Mouse (Mus musculus) neural tube, embryonic 15.5 days (tissue): Measurements from ENCODE around the gene Gskip. TPM values are rescaled to one million over a fixed set of nuclear protein-coding genes. Genes with fewer than 3 reads are reported as not detected.

Experiments used
- ATAC-seq: fragments of 200-750 bp; cut with Nextera tagmentation; 2 replicates; pipeline ENCODE4 v1.8.0; 2017; ENCODE audit warnings: mild to moderate bottlenecking, moderate TSS enrichment, moderate library complexity; ENCODE audit not compliant: low FRiP score
- H3K27ac ChIP-seq: fragments of 300-500 bp; sonication (generic); replicated peaks from 2 replicates; pipeline ENCODE4 v1.5.1; 2015; ENCODE audit warnings: mild to moderate bottlenecking, inconsistent platforms
- H3K27me3 ChIP-seq: fragments of 300-500 bp; sonication (generic); replicated peaks from 2 replicates; pipeline ENCODE4 v1.6.1; 2015; ENCODE audit warnings: inconsistent platforms
- H3K36me3 ChIP-seq: fragments of 300-500 bp; sonication (generic); 2 replicates; pipeline ENCODE4 v1.6.1; 2015; ENCODE audit warnings: inconsistent platforms
- H3K4me1 ChIP-seq: fragments of 300-500 bp; sonication (generic); 2 replicates; pipeline ENCODE4 v1.6.1; 2015; ENCODE audit warnings: inconsistent platforms
- H3K4me2 ChIP-seq: fragments of 300-500 bp; sonication (generic); 2 replicates; pipeline ENCODE4 v1.6.1; 2015; ENCODE audit warnings: inconsistent platforms, mild to moderate bottlenecking, moderate library complexity
- H3K4me3 ChIP-seq: fragments of 300-500 bp; sonication (generic); replicated peaks from 2 replicates; pipeline ENCODE4 v1.5.1; 2015; ENCODE audit warnings: mild to moderate bottlenecking, inconsistent platforms
- H3K9ac ChIP-seq: fragments of 300-500 bp; sonication (generic); replicated peaks from 2 replicates; pipeline ENCODE4 v1.6.1; 2015; ENCODE audit warnings: mild to moderate bottlenecking, inconsistent platforms
- H3K9me3 ChIP-seq: fragments of 300-500 bp; sonication (generic); replicated peaks from 2 replicates; pipeline ENCODE4 v1.6.1; 2016; ENCODE audit warnings: inconsistent platforms
- WGBS: fragments of 180-500 bp; shearing (Covaris S2); methylation state at CpG from one replicate; pipeline ENCODE4 v1.1.7; 2015; ENCODE audit warnings: mixed read lengths; 5-methylcytosine and 5-hydroxymethylcytosine counted together
- polyA plus RNA-seq: library from polyadenylated mRNA; unstranded; fragments of >200 nt; fragmentation: Nextera tagmentation; extraction: Ambion mirVana; gene quantifications from 2 replicates; pipeline ENCODE4 v1.2.1, GENCODE M21; 2015

The Gskip gene
- polyA plus RNA-seq, 1 experiment from 2014 or later = 27.6 TPM

DNA sequence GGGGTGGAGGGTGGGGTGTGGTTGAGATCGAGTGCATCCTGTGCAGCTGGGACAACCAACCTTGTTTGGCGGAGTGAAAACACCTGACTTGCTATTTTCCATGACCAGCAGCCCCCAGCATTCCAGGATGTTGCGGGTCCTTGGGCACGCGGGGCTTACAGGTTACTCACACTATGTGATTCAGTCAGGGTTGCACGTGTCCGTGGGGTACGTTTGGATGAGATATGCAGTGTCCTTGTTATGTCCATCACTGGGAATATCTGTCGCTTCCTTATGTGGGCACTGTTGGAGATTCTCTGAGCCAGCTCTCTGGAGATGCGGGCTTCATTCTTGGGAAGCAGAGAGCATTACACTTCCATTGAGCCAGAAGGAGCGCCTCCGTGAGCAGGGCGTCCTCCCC, 41.1 kb downstream of the Gskip start:
- H3K4me1 ChIP-seq = peaks cover 10% of the 10 kb centered on the region
- no peak overlapping the region for H3K4me2 ChIP-seq
- H3K27ac ChIP-seq = no peak overlapping the region
- H3K4me3 ChIP-seq = no peak overlapping the region
- no peak overlapping the region for H3K9ac ChIP-seq
- 84% methylated on average over 13 of the region's 13 CpGs for WGBS
- no peaks in the 10 kb centered on the region for H3K36me3 ChIP-seq
- H3K9me3 ChIP-seq = no peaks in the 10 kb centered on the region
- no peak for ATAC-seq
- H3K27me3 ChIP-seq = no peaks in the 10 kb centered on the region

DNA sequence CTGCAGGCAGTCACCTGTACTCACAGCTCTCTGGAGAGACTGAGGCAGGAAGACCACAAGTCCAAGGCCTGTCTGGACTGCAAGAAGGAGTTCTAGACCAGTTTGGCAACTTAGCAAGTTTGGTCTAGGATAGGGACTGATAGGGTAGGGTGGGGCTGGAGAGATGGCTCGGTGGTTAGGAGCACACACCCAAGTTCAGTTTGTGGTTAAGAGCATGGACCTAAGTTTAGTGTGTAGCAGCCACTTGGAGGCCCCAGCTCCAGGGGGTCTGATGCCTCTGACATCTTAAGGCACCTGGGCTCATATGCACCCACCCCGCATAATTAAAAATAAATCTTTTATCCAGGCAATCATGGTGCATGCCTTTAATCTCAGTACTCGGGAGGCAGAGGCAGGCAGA, 42.6 kb downstream of the Gskip start:
- Histone ChIP-seq H3K4me1 (no peaks in the 10 kb centered on the region; the same call in 1 of the 2 replicates), H3K27ac (no peak overlapping the region), H3K36me3 (no peaks in the 10 kb centered on the region), H3K27me3 (no peaks in the 10 kb centered on the region), H3K9me3 (no peaks in the 10 kb centered on the region), H3K4me2 (no peak overlapping the region), H3K9ac (no peak overlapping the region), H3K4me3 (no peak overlapping the region)
- WGBS = 92% methylated on average over 3 of the region's 3 CpGs
- ATAC-seq = no peak

DNA sequence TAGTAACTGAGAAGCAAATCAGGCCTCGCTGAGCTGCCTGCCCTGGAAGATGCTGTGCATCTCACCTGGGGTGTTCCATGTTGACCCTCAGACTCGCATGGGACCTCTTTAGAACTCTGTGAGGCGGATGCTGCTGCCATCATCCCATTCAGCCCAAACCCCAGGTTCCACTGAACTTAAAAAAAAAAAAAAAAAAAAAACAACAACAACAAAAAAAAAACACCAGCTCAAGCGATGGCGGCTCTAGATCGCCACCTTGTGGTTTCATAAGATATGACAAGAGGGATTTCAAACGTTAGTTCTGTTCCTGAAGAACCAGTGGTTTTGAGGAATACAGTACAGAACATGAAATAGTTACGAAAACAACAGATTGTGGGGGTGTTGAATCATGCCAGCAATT, 43.3 kb downstream of the Gskip start:
- Histone ChIP-seq H3K36me3 (no peaks in the 10 kb centered on the region), H3K9ac (no peak overlapping the region), H3K27ac (no peak overlapping the region), H3K9me3 (no peaks in the 10 kb centered on the region), H3K4me2 (no peak overlapping the region), H3K4me3 (no peak overlapping the region), H3K4me1 (no peaks in the 10 kb centered on the region), H3K27me3 (no peaks in the 10 kb centered on the region)
- ATAC-seq = no peak; the same call in 1 of the 2 replicates
- WGBS = 26% methylated on average over 8 of the region's 8 CpGs

DNA sequence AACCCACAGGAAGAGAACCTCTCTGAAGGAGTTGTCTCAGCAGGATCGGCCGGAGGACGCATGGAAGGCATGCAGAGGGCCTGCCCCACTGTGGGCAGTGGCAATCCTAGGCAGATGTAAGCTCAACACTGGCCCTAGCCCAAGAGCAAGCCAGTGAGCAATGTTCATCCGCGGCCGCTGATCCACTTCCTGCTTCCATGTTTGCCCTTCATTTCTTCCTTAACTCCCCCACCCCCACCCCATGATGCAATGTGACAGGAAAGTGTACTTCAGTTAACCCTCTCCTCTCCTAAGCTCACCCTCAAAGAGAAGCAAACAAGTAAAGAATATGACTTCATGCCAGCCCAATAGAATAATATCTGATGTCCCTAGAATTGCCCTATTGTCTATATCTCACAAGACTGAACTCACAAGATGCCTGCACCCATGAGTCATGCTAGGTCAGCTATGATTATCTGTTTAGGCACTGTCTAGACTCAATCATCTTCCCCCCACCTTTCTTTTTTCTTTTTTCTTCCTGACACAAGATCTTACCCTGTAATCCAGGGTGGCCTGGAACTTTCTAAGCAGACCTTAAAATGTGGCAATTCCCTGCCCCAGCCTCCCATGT, 46.3 kb downstream of the Gskip start:
- Histone ChIP-seq H3K36me3 (no peaks in the 10 kb centered on the region), H3K4me3 (no peak overlapping the region), H3K9ac (no peak overlapping the region), H3K27me3 (no peaks in the 10 kb centered on the region), H3K9me3 (no peaks in the 10 kb centered on the region), H3K27ac (no peak overlapping the region), H3K4me1 (no peaks in the 10 kb centered on the region), H3K4me2 (no peak overlapping the region)
- ATAC-seq = no peak
- 84% methylated on average over 6 of the region's 6 CpGs for WGBS

DNA sequence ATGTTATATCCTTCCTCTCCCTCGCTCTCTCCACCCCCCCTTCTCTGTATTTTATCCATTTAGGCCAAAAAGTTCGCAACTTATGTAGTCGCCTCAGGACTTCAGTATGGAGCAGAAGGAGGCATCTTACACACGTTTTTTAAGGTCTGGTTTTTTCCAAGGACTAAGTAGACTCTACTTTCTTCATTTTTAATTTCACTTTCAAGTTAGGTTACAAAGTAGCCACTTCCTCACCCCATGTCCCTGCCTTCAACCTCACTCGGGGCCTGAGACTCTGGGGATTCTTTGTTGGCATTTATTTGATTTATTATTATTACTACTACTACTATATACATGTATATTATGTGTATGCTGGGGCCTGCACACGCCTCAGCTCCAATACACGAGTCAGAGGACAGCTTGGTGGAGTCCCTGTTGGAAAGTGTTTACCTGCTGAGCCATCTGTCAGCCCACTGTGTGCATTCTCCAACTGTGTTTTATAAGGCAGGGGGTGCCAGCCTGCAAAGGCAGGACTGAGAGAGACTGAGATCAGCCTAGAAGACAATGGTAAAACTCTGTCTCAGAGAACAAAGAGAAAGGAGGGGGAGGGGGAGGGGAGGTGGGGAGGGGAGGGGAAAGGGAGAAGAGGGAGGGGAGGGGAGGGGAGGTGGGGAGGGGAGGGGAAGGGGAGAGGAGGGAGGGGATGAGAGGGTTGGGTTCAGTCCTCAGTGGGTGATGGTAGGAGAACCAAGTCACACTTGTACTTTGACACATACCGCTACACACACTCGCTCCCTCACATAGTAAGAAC, 48.9 kb downstream of the Gskip start:
- Histone ChIP-seq H3K4me2 (no peak overlapping the region), H3K27me3 (no peaks in the 10 kb centered on the region), H3K27ac (no peak overlapping the region), H3K9me3 (no peaks in the 10 kb centered on the region), H3K4me3 (no peak overlapping the region), H3K36me3 (no peaks in the 10 kb centered on the region), H3K4me1 (no peaks in the 10 kb centered on the region), H3K9ac (no peak overlapping the region)
- ATAC-seq = no peak
- WGBS = 66% methylated on average over 9 of the region's 9 CpGs

DNA sequence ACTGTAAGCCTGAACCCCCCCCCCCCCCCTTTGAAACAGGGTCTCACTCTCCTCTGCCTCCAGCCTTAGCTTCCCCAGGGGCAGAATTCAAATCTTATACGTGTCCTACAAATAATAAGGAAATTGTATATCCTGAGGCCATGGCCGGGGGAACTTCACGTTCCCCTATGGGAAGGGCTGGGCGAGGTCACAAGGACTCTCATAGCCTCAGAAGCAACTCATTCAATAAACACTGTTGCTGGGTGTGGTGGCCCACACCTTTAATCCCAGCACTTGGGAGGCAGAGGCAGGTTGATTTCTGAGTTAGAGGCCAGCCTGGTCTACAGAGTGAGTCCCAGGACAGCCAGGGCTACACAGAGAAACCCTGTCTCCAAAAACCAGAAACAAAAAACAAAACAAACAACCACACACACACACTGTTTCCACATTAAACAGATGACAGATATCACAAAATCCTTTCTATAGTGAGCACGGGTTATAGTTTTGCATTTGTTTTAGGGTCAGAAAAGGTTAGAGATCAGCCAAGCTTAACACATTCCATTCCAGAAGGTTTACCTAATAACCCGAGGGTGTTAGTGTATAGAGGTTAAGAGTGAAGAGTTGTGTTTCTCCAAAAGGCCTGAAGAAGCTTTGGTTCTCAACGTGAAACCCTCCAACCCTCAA, 50.7 kb downstream of the Gskip start:
- Histone ChIP-seq H3K9me3 (no peaks in the 10 kb centered on the region), H3K4me3 (no peak overlapping the region), H3K27ac (no peak overlapping the region), H3K27me3 (no peaks in the 10 kb centered on the region), H3K4me1 (no peaks in the 10 kb centered on the region), H3K9ac (no peak overlapping the region), H3K36me3 (no peaks in the 10 kb centered on the region), H3K4me2 (no peak overlapping the region)
- ATAC-seq = no peak
- WGBS = 79% methylated on average over 7 of the region's 7 CpGs

DNA sequence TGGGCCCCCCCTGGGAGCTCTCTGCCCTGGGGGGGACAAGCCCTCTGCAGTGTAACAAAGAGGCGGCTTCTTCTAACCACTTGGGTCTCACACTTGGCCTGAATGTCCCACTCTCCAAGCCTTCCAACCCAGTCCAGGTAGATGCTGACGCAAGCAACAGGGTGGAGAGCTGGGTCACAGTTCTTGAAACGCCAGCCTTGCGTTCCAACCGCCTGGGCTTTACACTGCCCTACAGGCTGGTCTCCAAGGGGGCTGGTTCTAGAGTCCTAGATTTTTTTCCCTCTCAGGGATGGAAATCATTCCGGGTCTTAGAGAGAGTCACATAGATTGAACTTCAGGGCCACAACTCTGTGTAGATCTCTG, 51.2 kb downstream of the Gskip start:
- H3K27me3 ChIP-seq = no peaks in the 10 kb centered on the region
- no peak overlapping the region for H3K4me3 ChIP-seq
- H3K27ac ChIP-seq = no peak overlapping the region
- ATAC-seq = no peak
- H3K9ac ChIP-seq = no peak overlapping the region
- H3K4me2 ChIP-seq = no peak overlapping the region
- H3K4me1 ChIP-seq = no peaks in the 10 kb centered on the region
- H3K9me3 ChIP-seq = no peaks in the 10 kb centered on the region
- WGBS = 91% methylated on average over 6 of the region's 6 CpGs
- H3K36me3 ChIP-seq = no peaks in the 10 kb centered on the region

DNA sequence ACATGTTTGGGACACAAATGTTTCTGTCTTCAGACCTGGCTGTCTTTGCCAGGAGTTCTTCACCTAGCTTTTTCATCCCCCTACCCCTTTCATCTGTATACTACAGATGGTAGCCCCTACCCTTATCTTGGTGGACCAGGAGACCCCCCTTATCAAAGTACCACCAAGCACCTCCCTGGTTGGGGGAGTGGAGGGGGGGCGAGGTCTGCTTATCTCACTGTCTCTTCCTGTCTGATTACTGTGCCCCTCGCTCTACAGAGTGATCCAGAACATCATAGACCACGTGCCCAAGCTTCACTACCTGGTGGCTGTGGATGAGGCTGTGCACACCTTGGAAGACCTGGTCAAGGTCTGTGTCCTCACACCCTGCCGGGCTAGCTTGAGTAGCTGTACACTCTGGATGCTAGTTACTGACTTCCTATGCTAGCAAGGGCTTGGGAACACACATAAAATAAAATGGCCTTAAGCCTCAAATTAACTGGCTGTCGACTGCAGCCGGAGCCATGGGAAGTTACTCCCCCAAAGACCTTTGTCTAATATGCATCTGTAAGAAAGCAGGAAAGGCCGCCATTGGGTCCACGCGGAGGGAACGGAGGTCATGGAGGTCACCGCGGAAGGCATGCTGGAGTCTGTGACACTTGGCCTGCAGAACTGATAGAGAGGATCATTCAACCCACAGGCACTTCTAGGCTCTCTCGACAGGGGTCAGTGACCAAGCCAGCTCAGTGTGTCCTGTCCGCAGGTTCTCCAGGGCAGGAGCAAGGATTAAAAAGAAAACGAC, 53.9 kb downstream of the Gskip start:
- Histone ChIP-seq H3K36me3 (no peaks in the 10 kb centered on the region), H3K4me2 (no peak overlapping the region), H3K4me1 (no peaks in the 10 kb centered on the region), H3K9me3 (no peaks in the 10 kb centered on the region), H3K4me3 (no peak overlapping the region), H3K9ac (no peak overlapping the region), H3K27ac (no peak overlapping the region), H3K27me3 (no peaks in the 10 kb centered on the region)
- no peak for ATAC-seq
- WGBS = 83% methylated on average over 15 of the region's 15 CpGs

DNA sequence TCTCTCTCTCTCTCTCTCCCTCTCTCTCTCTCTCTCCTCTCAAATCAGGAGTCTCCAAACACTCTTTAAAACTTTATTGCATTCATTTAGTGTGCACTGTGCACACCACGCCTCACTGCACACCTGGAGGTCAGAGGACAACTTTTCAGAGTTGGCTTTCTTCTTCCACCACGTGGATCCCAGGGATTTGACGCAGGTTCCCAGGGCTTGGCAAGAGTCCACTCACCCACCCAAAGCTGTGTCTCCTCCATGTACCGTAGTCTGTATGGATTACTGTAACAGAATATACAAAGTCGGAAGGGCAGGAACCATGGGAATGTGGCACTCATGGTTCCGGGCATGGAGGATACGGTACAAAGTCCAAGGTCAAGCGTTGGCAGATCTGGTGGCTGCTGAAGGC, 55.0 kb downstream of the Gskip start:
- ATAC-seq = no peak
- Histone ChIP-seq H3K27me3 (no peaks in the 10 kb centered on the region), H3K4me3 (no peak overlapping the region), H3K9ac (no peak overlapping the region), H3K9me3 (no peaks in the 10 kb centered on the region), H3K36me3 (no peaks in the 10 kb centered on the region), H3K4me1 (no peaks in the 10 kb centered on the region), H3K4me2 (no peak overlapping the region), H3K27ac (no peak overlapping the region)
- WGBS = 91% methylated on average over 8 of the region's 8 CpGs

DNA sequence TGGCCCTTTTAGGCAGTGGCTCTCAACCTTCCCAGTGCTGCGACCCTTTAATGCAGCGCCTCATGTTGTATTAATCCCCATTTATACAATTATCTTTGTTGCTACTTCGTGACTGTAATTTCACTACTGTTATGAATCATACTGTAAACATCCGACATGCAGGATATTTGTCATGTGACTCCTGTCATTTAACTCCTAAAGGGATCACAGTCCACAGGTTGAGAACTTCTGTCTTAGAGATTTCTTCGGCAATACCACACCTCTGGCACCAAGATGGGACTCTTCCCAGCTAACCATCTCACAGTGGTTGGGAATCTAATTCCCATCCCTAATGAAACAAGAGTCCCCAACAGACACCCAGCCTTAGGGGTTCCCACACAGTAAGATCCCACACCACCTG, 63.5 kb downstream of the Gskip start:
- Histone ChIP-seq H3K4me3 (no peak overlapping the region), H3K4me2 (no peak overlapping the region), H3K9ac (no peak overlapping the region), H3K4me1 (no peaks in the 10 kb centered on the region), H3K27ac (no peak overlapping the region), H3K36me3 (no peaks in the 10 kb centered on the region), H3K27me3 (no peaks in the 10 kb centered on the region), H3K9me3 (no peaks in the 10 kb centered on the region)
- WGBS = 89% methylated on average over 5 of the region's 5 CpGs
- no peak for ATAC-seq
